Mouse (Mus musculus): ENCODE measurements around the gene 4933424G06Rik. TPM values are rescaled to one million over a fixed set of nuclear protein-coding genes. Genes with fewer than 3 reads are reported as not detected.

4933424G06Rik gene
- polyA plus RNA-seq, 1 experiment from 2014 or later: not detected

- no peaks in the 10 kb centered on the region for H3K9me3 ChIP-seq (replicated peaks; ENCODE audit: control insufficient read depth, low read length)
- ATAC-seq: no peak
- H3K27ac ChIP-seq (ENCODE audit: low read depth, low read length): no peak overlapping the region
- WGBS: 41% methylated on average over 4 of the region's 4 CpGs
- no peak overlapping the region for H3K9ac ChIP-seq (ENCODE audit: low read length)
- H3K36me3 ChIP-seq (ENCODE audit: control insufficient read depth, insufficient read depth, low read length): no peaks in the 10 kb centered on the region
- H3K4me1 ChIP-seq (ENCODE audit: control insufficient read depth, insufficient read depth, low read length): no peaks in the 10 kb centered on the region
- no peak for DNase-seq (ENCODE audit: low spot score)
- H3K4me2 ChIP-seq (ENCODE audit: low read length): no peak overlapping the region
- no peak overlapping the region for H3K4me3 ChIP-seq (ENCODE audit: low read depth, low read length)
- H3K27me3 ChIP-seq (replicated peaks; ENCODE audit: control insufficient read depth, insufficient read depth, low read length): no peaks in the 10 kb centered on the region
These were observed 14.1 kb downstream of the 4933424G06Rik start for GRCm38 (mm10) chr1:36724057-36724431.

- Histone ChIP-seq H3K4me2 (ENCODE audit: low read length) (no peak overlapping the region), H3K4me3 (ENCODE audit: low read depth, low read length) (no peak overlapping the region), H3K4me1 (ENCODE audit: control insufficient read depth, insufficient read depth, low read length) (no peaks in the 10 kb centered on the region), H3K27ac (ENCODE audit: low read depth, low read length) (no peak overlapping the region), H3K36me3 (ENCODE audit: control insufficient read depth, insufficient read depth, low read length) (no peaks in the 10 kb centered on the region), H3K9ac (ENCODE audit: low read length) (no peak overlapping the region), H3K27me3 (replicated peaks; ENCODE audit: control insufficient read depth, insufficient read depth, low read length) (0 out of 2 replicates have a peak, but pooled peaks cover 3% of the 10 kb centered on the region), H3K9me3 (replicated peaks; ENCODE audit: control insufficient read depth, low read length) (no peaks in the 10 kb centered on the region)
- DNase-seq (ENCODE audit: low spot score) (peak; percentile 91), ATAC-seq (peak; percentile 67; the same call in 1 of the 2 replicates)
- WGBS: 8% methylated on average over 4 of the region's 4 CpGs
These were observed 27.4 kb downstream of the 4933424G06Rik start for GRCm38 (mm10) chr1:36737300-36737699.

- no peak overlapping the region for H3K27ac ChIP-seq (ENCODE audit: low read depth, low read length)
- no peak overlapping the region for H3K4me3 ChIP-seq (ENCODE audit: low read depth, low read length)
- DNase-seq (ENCODE audit: low spot score) (no peak), ATAC-seq (no peak)
- WGBS: 64% methylated on average over 5 of the region's 5 CpGs
- 0 out of 2 replicates have a peak, but pooled peaks cover 3% of the 10 kb centered on the region for H3K27me3 ChIP-seq (replicated peaks; ENCODE audit: control insufficient read depth, insufficient read depth, low read length)
- no peak overlapping the region for H3K4me2 ChIP-seq (ENCODE audit: low read length)
- no peaks in the 10 kb centered on the region for H3K36me3 ChIP-seq (ENCODE audit: control insufficient read depth, insufficient read depth, low read length)
- H3K9me3 ChIP-seq (replicated peaks; ENCODE audit: control insufficient read depth, low read length): no peaks in the 10 kb centered on the region
- H3K4me1 ChIP-seq (ENCODE audit: control insufficient read depth, insufficient read depth, low read length): peaks cover 2% of the 10 kb centered on the region; the same call in 1 of the 2 replicates
- H3K9ac ChIP-seq (ENCODE audit: low read length): no peak overlapping the region
These were observed 29.3 kb downstream of the 4933424G06Rik start for GRCm38 (mm10) chr1:36739231-36739630.

GRCm38 (mm10) chr1:36743046-36743445 is 33.1 kb downstream of the 4933424G06Rik start:
- no peaks in the 10 kb centered on the region for H3K36me3 ChIP-seq (ENCODE audit: control insufficient read depth, insufficient read depth, low read length)
- no peak overlapping the region for H3K27ac ChIP-seq (ENCODE audit: low read depth, low read length)
- H3K9ac ChIP-seq (ENCODE audit: low read length): no peak overlapping the region
- no peak overlapping the region for H3K4me2 ChIP-seq (ENCODE audit: low read length)
- H3K9me3 ChIP-seq (replicated peaks; ENCODE audit: control insufficient read depth, low read length): no peaks in the 10 kb centered on the region
- no peak for ATAC-seq
- H3K4me1 ChIP-seq (ENCODE audit: control insufficient read depth, insufficient read depth, low read length): peaks cover 4% of the 10 kb centered on the region; the same call in 1 of the 2 replicates
- no peak for DNase-seq (ENCODE audit: low spot score)
- WGBS: 78% methylated on average over 9 of the region's 9 CpGs
- H3K4me3 ChIP-seq (ENCODE audit: low read depth, low read length): no peak overlapping the region
- H3K27me3 ChIP-seq (replicated peaks; ENCODE audit: control insufficient read depth, insufficient read depth, low read length): 0 out of 2 replicates have a peak, but pooled peaks cover 3% of the 10 kb centered on the region

GRCm38 (mm10) chr1:36744268-36744944 is 34.5 kb downstream of the 4933424G06Rik start:
- H3K27ac ChIP-seq (ENCODE audit: low read depth, low read length): no peak overlapping the region
- H3K9ac ChIP-seq (ENCODE audit: low read length): no peak overlapping the region
- 23% methylated on average over 17 of the region's 17 CpGs for WGBS
- H3K9me3 ChIP-seq (replicated peaks; ENCODE audit: control insufficient read depth, low read length): no peaks in the 10 kb centered on the region
- peak overlapping the region; percentile 45 for H3K4me2 ChIP-seq (ENCODE audit: low read length)
- no peaks in the 10 kb centered on the region for H3K36me3 ChIP-seq (ENCODE audit: control insufficient read depth, insufficient read depth, low read length)
- ATAC-seq (peak; percentile 79), DNase-seq (ENCODE audit: low spot score) (peak; percentile 84)
- 0 out of 2 replicates have a peak, but pooled peaks cover 3% of the 10 kb centered on the region for H3K27me3 ChIP-seq (replicated peaks; ENCODE audit: control insufficient read depth, insufficient read depth, low read length)
- peaks cover 4% of the 10 kb centered on the region; the same call in 1 of the 2 replicates for H3K4me1 ChIP-seq (ENCODE audit: control insufficient read depth, insufficient read depth, low read length)
- H3K4me3 ChIP-seq (ENCODE audit: low read depth, low read length): peak overlapping the region; percentile 20

- H3K9ac ChIP-seq (ENCODE audit: low read length): no peak overlapping the region
- H3K9me3 ChIP-seq (replicated peaks; ENCODE audit: control insufficient read depth, low read length): no peaks in the 10 kb centered on the region
- H3K27ac ChIP-seq (ENCODE audit: low read depth, low read length): no peak overlapping the region
- H3K36me3 ChIP-seq (ENCODE audit: control insufficient read depth, insufficient read depth, low read length): no peaks in the 10 kb centered on the region
- peaks cover 4% of the 10 kb centered on the region; the same call in 1 of the 2 replicates for H3K4me1 ChIP-seq (ENCODE audit: control insufficient read depth, insufficient read depth, low read length)
- no peak overlapping the region for H3K4me2 ChIP-seq (ENCODE audit: low read length)
- no peak for DNase-seq (ENCODE audit: low spot score)
- H3K4me3 ChIP-seq (ENCODE audit: low read depth, low read length): no peak overlapping the region
- 34% methylated on average over 4 of the region's 4 CpGs for WGBS
- H3K27me3 ChIP-seq (replicated peaks; ENCODE audit: control insufficient read depth, insufficient read depth, low read length): 0 out of 2 replicates have a peak, but pooled peaks cover 3% of the 10 kb centered on the region
- ATAC-seq: no peak
These were observed 35.7 kb downstream of the 4933424G06Rik start for GRCm38 (mm10) chr1:36745661-36746060.

GRCm38 (mm10) chr1:36746452-36746851 is 36.5 kb downstream of the 4933424G06Rik start:
- Histone ChIP-seq H3K4me2 (ENCODE audit: low read length) (no peak overlapping the region), H3K9ac (ENCODE audit: low read length) (no peak overlapping the region), H3K9me3 (replicated peaks; ENCODE audit: control insufficient read depth, low read length) (no peaks in the 10 kb centered on the region), H3K4me1 (ENCODE audit: control insufficient read depth, insufficient read depth, low read length) (peaks cover 4% of the 10 kb centered on the region; the same call in 1 of the 2 replicates), H3K4me3 (ENCODE audit: low read depth, low read length) (no peak overlapping the region), H3K27ac (ENCODE audit: low read depth, low read length) (no peak overlapping the region), H3K36me3 (ENCODE audit: control insufficient read depth, insufficient read depth, low read length) (no peaks in the 10 kb centered on the region), H3K27me3 (replicated peaks; ENCODE audit: control insufficient read depth, insufficient read depth, low read length) (0 out of 2 replicates have a peak, but pooled peaks cover 3% of the 10 kb centered on the region)
- ATAC-seq (no peak), DNase-seq (ENCODE audit: low spot score) (peak; percentile 29)
- WGBS: 36% methylated on average over 15 of the region's 15 CpGs

- Histone ChIP-seq H3K27me3 (replicated peaks; ENCODE audit: control insufficient read depth, insufficient read depth, low read length) (no peaks in the 10 kb centered on the region), H3K4me1 (ENCODE audit: control insufficient read depth, insufficient read depth, low read length) (no peaks in the 10 kb centered on the region), H3K27ac (ENCODE audit: low read depth, low read length) (no peak overlapping the region), H3K4me2 (ENCODE audit: low read length) (no peak overlapping the region), H3K4me3 (ENCODE audit: low read depth, low read length) (no peak overlapping the region), H3K36me3 (ENCODE audit: control insufficient read depth, insufficient read depth, low read length) (no peaks in the 10 kb centered on the region), H3K9me3 (replicated peaks; ENCODE audit: control insufficient read depth, low read length) (no peaks in the 10 kb centered on the region), H3K9ac (ENCODE audit: low read length) (no peak overlapping the region)
- ATAC-seq: no peak
- 84% methylated on average over 6 of the region's 6 CpGs for WGBS
- DNase-seq (ENCODE audit: low spot score): no peak
These were observed 44.2 kb downstream of the 4933424G06Rik start for GRCm38 (mm10) chr1:36753932-36754675.

GRCm38 (mm10) chr1:36758553-36758952 is 48.6 kb downstream of the 4933424G06Rik start:
- Histone ChIP-seq H3K4me2 (ENCODE audit: low read length) (no peak overlapping the region), H3K27me3 (replicated peaks; ENCODE audit: control insufficient read depth, insufficient read depth, low read length) (no peaks in the 10 kb centered on the region), H3K9ac (ENCODE audit: low read length) (no peak overlapping the region), H3K9me3 (replicated peaks; ENCODE audit: control insufficient read depth, low read length) (no peaks in the 10 kb centered on the region), H3K27ac (ENCODE audit: low read depth, low read length) (no peak overlapping the region), H3K4me3 (ENCODE audit: low read depth, low read length) (no peak overlapping the region), H3K36me3 (ENCODE audit: control insufficient read depth, insufficient read depth, low read length) (no peaks in the 10 kb centered on the region), H3K4me1 (ENCODE audit: control insufficient read depth, insufficient read depth, low read length) (no peaks in the 10 kb centered on the region)
- 88% methylated on average over 9 of the region's 9 CpGs for WGBS
- ATAC-seq (no peak), DNase-seq (ENCODE audit: low spot score) (no peak)

All from forebrain, embryonic 14.5 days (tissue).